Mouse (Mus musculus): Measurements from ENCODE around the gene Camkk2. TPM values are rescaled to one million over a fixed set of nuclear protein-coding genes. Genes with fewer than 3 reads are reported as not detected.

Camkk2 gene
- polyA plus RNA-seq, 1 experiment from 2014 or later: 69.3 TPM

DNA sequence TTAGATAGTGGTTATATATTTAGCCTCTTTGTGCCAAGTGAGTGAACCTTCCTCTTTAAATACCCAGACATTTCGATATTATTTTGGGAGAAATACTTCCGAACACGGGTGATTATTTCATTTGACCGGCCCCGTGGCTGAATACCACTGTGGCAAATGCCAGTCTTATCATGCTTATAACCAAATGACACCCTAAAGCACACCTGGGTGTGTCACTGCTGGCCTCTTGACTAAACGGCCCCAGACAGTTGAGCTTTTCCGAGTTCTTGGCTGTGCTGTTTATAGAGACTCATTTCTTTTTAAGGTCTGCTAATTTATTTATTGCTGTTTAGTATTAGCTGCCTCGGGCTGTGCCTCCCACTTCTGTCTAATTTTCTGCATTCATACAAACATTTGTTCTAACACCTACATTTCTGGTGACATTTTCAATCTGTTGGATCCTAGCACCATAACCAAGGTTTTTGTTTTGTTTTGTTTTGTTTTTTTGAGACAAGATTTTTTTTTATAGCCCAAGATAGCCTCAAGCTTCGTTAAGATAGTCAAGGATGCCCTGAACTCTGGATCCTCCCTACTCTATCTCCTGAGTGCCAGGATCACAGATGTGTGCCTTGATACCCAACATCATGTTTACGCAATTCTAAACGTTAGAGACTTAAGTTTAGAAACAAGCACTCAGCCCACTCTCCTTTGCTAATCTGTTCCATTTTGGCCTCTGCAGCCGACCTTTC lies 78.9 kb downstream of the Camkk2 start:
- no peak for ATAC-seq
- Histone ChIP-seq H3K9me3 (ENCODE audit: control insufficient read depth, low read length) (no peaks in the 10 kb centered on the region), H3K27me3 (replicated peaks; ENCODE audit: control insufficient read depth, insufficient read depth, low read length) (no peaks in the 10 kb centered on the region), H3K36me3 (ENCODE audit: control insufficient read depth, insufficient read depth, low read length) (no peaks in the 10 kb centered on the region), H3K27ac (ENCODE audit: low read depth, low read length) (no peak overlapping the region), H3K4me1 (ENCODE audit: control insufficient read depth, insufficient read depth, low read depth, low read length) (no peaks in the 10 kb centered on the region), H3K4me2 (ENCODE audit: low read length) (no peak overlapping the region), H3K4me3 (ENCODE audit: low read length) (no peak overlapping the region), H3K9ac (ENCODE audit: low read depth, low read length) (no peak overlapping the region)
- WGBS: 87% methylated on average over 12 of the region's 12 CpGs

DNA sequence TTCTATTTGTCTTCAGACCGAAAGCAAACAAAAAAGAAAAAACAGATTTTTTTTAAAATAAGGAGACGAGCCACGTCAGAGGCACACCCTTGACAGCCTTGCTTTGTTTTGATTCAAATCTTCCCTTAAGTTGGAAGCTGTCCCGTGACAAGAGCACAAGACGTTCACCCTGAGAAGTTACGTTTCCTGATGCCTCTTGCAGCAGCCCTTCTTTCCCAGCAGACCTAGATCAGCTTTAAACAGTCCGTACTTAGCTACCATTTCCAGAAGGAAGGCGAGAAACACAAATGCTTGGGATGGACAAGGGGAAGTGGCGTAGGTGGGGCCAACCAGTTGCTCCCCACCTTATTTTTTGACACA lies 80.5 kb downstream of the Camkk2 start:
- WGBS: 72% methylated on average over 9 of the region's 9 CpGs
- Histone ChIP-seq H3K27me3 (replicated peaks; ENCODE audit: control insufficient read depth, insufficient read depth, low read length) (no peaks in the 10 kb centered on the region), H3K9me3 (ENCODE audit: control insufficient read depth, low read length) (no peaks in the 10 kb centered on the region), H3K4me2 (ENCODE audit: low read length) (no peak overlapping the region), H3K9ac (ENCODE audit: low read depth, low read length) (no peak overlapping the region), H3K4me1 (ENCODE audit: control insufficient read depth, insufficient read depth, low read depth, low read length) (peaks cover under 1% of the 10 kb centered on the region; the same call in 1 of the 2 replicates), H3K4me3 (ENCODE audit: low read length) (no peak overlapping the region), H3K27ac (ENCODE audit: low read depth, low read length) (no peak overlapping the region), H3K36me3 (ENCODE audit: control insufficient read depth, insufficient read depth, low read length) (no peaks in the 10 kb centered on the region)
- no peak for ATAC-seq

DNA sequence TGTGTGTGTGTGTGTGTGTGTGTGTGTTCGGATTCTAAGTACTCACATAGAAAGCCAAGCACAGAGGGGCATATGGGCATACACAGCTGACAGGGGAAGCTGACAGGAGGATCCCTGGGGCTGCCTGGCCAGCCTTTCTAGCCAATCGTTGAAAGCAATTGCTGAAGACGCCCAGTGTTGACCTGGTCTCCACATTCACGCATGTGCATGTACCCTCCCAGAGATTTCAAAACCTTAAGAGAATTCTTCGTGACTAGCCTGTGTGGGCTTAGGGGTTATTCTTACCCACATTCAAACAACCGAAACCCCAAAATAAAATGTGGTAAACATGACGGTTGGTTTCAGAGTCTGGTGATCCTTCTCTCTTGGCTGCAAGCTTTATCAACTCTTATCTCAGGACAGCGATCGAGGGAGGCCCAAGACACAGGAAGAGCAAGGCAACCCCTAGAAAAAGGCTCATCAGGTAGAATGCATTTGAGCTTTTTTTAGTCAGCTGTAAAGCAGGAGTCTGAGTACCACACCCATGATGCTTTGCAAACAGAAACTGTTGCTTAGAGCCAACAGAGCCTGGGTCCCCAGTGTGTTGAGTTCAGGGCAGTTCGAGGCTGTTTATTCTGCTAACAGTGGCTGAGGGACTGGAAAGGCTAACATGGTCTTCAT lies 81.0 kb downstream of the Camkk2 start:
- no peak overlapping the region for H3K9ac ChIP-seq (ENCODE audit: low read depth, low read length)
- 81% methylated on average over 10 of the region's 10 CpGs for WGBS
- no peak overlapping the region for H3K4me2 ChIP-seq (ENCODE audit: low read length)
- no peak overlapping the region for H3K4me3 ChIP-seq (ENCODE audit: low read length)
- no peak for ATAC-seq
- peaks cover 6% of the 10 kb centered on the region for H3K4me1 ChIP-seq (ENCODE audit: control insufficient read depth, insufficient read depth, low read depth, low read length)
- no peaks in the 10 kb centered on the region for H3K27me3 ChIP-seq (replicated peaks; ENCODE audit: control insufficient read depth, insufficient read depth, low read length)
- no peaks in the 10 kb centered on the region for H3K36me3 ChIP-seq (ENCODE audit: control insufficient read depth, insufficient read depth, low read length)
- no peak overlapping the region for H3K27ac ChIP-seq (ENCODE audit: low read depth, low read length)
- H3K9me3 ChIP-seq (ENCODE audit: control insufficient read depth, low read length): no peaks in the 10 kb centered on the region

DNA sequence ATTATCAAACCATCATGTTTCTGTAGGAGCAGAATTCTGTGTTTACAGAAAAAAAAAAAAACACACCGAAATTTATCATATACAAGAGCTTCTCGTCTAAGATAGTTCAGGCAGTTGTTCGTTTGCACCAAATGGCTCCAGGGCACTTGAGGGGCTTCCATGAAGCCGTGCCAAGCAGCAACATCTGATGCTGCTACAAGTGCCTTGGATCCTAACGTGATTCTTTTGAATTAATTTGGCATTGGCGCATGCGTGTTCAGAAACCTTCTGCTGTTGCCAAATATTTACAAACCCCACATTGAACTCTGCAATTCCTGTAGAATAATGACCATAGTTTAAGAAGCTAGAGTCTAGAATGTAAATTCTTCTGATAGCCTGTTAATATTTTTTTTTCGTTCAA lies 83.7 kb downstream of the Camkk2 start:
- no peak for ATAC-seq
- no peak overlapping the region for H3K4me3 ChIP-seq (ENCODE audit: low read length)
- no peaks in the 10 kb centered on the region for H3K27me3 ChIP-seq (replicated peaks; ENCODE audit: control insufficient read depth, insufficient read depth, low read length)
- peaks cover 6% of the 10 kb centered on the region for H3K4me1 ChIP-seq (ENCODE audit: control insufficient read depth, insufficient read depth, low read depth, low read length)
- H3K4me2 ChIP-seq (ENCODE audit: low read length): no peak overlapping the region
- WGBS: 49% methylated on average over 8 of the region's 8 CpGs
- H3K36me3 ChIP-seq (ENCODE audit: control insufficient read depth, insufficient read depth, low read length): no peaks in the 10 kb centered on the region
- no peak overlapping the region for H3K9ac ChIP-seq (ENCODE audit: low read depth, low read length)
- H3K27ac ChIP-seq (ENCODE audit: low read depth, low read length): no peak overlapping the region
- H3K9me3 ChIP-seq (ENCODE audit: control insufficient read depth, low read length): no peaks in the 10 kb centered on the region

DNA sequence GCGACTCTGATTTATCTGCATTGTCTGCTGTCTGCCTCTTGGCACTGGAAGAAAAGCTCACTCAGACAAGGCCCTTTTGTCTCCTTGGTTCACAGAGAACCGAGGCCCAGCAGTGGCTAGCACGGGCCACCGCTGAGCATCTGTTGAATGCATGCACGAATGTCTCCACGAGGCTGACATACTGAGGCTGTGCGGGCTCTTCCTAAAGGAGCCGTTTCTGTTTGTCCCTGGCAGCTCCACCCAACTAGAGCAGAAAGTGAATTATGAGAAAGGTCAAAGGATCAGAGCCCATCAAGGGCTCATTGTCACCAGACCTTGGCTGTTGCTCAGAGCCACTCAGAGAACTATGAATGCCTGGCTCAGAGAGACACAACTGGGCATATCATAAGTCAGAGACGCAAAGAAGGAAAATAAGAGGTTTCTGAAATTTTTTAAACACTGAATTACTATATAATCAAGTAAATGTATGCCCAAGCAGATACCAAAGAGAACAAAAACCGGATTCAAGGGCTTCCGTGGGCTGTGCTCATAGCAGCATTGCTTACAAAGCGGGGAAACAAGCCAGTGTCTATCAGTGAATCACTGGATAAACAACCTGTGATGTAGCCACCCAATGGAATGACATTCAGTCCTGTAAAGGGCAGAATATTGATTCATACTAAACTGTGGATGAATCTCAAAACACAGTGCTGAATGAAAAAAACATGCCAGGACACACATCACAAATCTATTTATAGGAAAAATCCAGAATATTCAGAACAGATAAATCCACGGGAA lies 85.6 kb downstream of the Camkk2 start:
- Histone ChIP-seq H3K36me3 (ENCODE audit: control insufficient read depth, insufficient read depth, low read length) (no peaks in the 10 kb centered on the region), H3K4me1 (ENCODE audit: control insufficient read depth, insufficient read depth, low read depth, low read length) (peaks cover 6% of the 10 kb centered on the region), H3K9ac (ENCODE audit: low read depth, low read length) (no peak overlapping the region), H3K4me3 (ENCODE audit: low read length) (no peak overlapping the region), H3K27me3 (replicated peaks; ENCODE audit: control insufficient read depth, insufficient read depth, low read length) (no peaks in the 10 kb centered on the region), H3K9me3 (ENCODE audit: control insufficient read depth, low read length) (no peaks in the 10 kb centered on the region), H3K4me2 (ENCODE audit: low read length) (no peak overlapping the region), H3K27ac (ENCODE audit: low read depth, low read length) (peak overlapping the region; percentile 37; the same call in 1 of the 2 replicates)
- WGBS: 15% methylated on average over 13 of the region's 13 CpGs
- ATAC-seq: peak; percentile 95

DNA sequence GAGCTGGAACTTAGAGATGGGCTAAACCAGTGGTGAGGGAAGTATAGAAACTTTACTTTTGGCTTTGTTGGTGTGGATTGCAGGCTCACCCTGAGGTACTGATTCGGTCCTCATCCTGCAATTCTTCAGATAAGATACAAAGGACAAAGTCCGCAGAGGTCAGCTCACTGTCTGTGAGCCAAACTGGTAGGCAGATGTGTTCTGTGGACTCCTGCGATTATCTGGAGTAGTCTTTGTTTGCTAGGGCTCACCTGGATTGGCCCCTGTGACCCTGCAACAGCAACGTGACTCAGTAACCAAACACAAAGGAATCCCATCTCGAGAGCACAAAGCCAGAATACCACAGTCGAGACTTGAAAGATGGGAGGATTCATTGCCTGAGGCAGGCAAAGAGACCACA lies 88.7 kb downstream of the Camkk2 start:
- Histone ChIP-seq H3K27ac (ENCODE audit: low read depth, low read length) (no peak overlapping the region), H3K9ac (ENCODE audit: low read depth, low read length) (no peak overlapping the region), H3K36me3 (ENCODE audit: control insufficient read depth, insufficient read depth, low read length) (no peaks in the 10 kb centered on the region), H3K4me2 (ENCODE audit: low read length) (no peak overlapping the region), H3K9me3 (ENCODE audit: control insufficient read depth, low read length) (no peaks in the 10 kb centered on the region), H3K27me3 (replicated peaks; ENCODE audit: control insufficient read depth, insufficient read depth, low read length) (no peaks in the 10 kb centered on the region), H3K4me3 (ENCODE audit: low read length) (no peak overlapping the region), H3K4me1 (ENCODE audit: control insufficient read depth, insufficient read depth, low read depth, low read length) (peaks cover 6% of the 10 kb centered on the region)
- 48% methylated on average over 6 of the region's 6 CpGs for WGBS
- ATAC-seq: no peak

DNA sequence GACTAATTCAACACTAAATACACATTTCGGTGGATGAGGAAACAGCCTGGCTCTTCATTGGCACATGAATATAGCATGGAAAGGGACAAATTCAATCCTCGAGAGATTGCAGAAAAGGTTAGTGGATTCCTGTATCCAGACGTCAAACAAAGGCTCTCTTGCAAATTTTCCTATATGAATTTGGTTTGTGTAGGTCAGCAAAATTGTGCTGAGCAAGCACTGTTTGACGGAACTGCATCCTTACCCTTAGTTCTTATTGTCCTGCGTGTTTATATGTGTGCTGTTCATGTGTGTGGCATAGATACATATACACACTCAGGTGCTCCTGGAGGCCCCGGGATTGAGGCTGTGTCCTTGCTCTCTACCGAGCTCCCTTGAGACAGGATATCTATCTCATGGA lies 90.1 kb downstream of the Camkk2 start:
- 88% methylated on average over 7 of the region's 7 CpGs for WGBS
- Histone ChIP-seq H3K4me2 (ENCODE audit: low read length) (no peak overlapping the region), H3K4me1 (ENCODE audit: control insufficient read depth, insufficient read depth, low read depth, low read length) (peaks cover 6% of the 10 kb centered on the region), H3K9ac (ENCODE audit: low read depth, low read length) (no peak overlapping the region), H3K4me3 (ENCODE audit: low read length) (no peak overlapping the region), H3K9me3 (ENCODE audit: control insufficient read depth, low read length) (no peaks in the 10 kb centered on the region), H3K27me3 (replicated peaks; ENCODE audit: control insufficient read depth, insufficient read depth, low read length) (no peaks in the 10 kb centered on the region), H3K36me3 (ENCODE audit: control insufficient read depth, insufficient read depth, low read length) (no peaks in the 10 kb centered on the region), H3K27ac (ENCODE audit: low read depth, low read length) (no peak overlapping the region)
- ATAC-seq: no peak

DNA sequence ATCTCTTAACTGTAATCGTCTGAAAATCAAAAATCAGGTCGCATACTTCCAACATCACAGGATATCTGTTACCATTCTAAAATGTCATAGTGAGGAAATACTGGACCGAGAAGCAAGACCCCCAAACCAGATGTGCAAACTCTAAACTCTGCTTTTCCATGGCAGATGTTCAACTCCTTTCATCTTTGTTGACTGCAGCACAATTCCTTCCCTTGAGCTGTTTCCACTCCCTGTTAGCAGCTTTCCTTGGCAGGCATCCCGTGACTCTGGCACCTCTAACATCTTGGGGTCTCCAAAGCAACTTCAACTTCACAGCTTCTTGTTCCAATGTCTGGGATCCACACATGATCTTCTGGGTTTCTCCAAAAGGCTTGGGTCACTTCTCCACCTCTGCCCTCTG lies 91.8 kb downstream of the Camkk2 start:
- WGBS: 84% methylated on average over 4 of the region's 4 CpGs
- Histone ChIP-seq H3K27ac (ENCODE audit: low read depth, low read length) (no peak overlapping the region), H3K4me1 (ENCODE audit: control insufficient read depth, insufficient read depth, low read depth, low read length) (no peaks in the 10 kb centered on the region), H3K36me3 (ENCODE audit: control insufficient read depth, insufficient read depth, low read length) (no peaks in the 10 kb centered on the region), H3K4me2 (ENCODE audit: low read length) (no peak overlapping the region), H3K4me3 (ENCODE audit: low read length) (no peak overlapping the region), H3K27me3 (replicated peaks; ENCODE audit: control insufficient read depth, insufficient read depth, low read length) (no peaks in the 10 kb centered on the region), H3K9me3 (ENCODE audit: control insufficient read depth, low read length) (no peaks in the 10 kb centered on the region), H3K9ac (ENCODE audit: low read depth, low read length) (no peak overlapping the region)
- no peak for ATAC-seq

DNA sequence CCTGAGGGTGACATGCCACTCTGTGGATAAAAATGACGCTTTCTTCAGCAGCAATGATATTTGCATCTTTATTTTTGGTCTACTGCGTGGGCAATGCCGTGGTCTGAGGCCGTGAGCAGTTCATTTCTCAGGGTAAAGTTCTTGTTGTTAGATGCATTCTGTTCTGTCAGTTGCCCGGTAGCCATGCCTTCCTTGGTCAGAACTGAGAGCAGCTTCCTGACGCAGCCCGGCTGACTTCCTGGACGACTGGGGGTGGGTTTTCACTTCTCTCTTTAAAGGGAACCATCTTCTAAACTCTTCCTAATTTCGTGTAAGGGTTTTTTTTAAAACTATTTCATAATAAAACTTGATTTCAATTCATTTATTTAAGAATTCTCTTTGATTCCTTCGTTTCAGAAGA lies 95.3 kb downstream of the Camkk2 start:
- H3K4me2 ChIP-seq (ENCODE audit: low read length): no peak overlapping the region
- H3K4me3 ChIP-seq (ENCODE audit: low read length): no peak overlapping the region
- H3K27me3 ChIP-seq (replicated peaks; ENCODE audit: control insufficient read depth, insufficient read depth, low read length): no peaks in the 10 kb centered on the region
- no peaks in the 10 kb centered on the region for H3K9me3 ChIP-seq (ENCODE audit: control insufficient read depth, low read length)
- no peak for ATAC-seq
- no peaks in the 10 kb centered on the region for H3K36me3 ChIP-seq (ENCODE audit: control insufficient read depth, insufficient read depth, low read length)
- H3K27ac ChIP-seq (ENCODE audit: low read depth, low read length): no peak overlapping the region
- 81% methylated on average over 10 of the region's 10 CpGs for WGBS
- H3K4me1 ChIP-seq (ENCODE audit: control insufficient read depth, insufficient read depth, low read depth, low read length): no peaks in the 10 kb centered on the region
- H3K9ac ChIP-seq (ENCODE audit: low read depth, low read length): no peak overlapping the region
